Mouse (Mus musculus) C2C12 (cell line): ENCODE results near the gene Guca2b. TPM values are rescaled to one million over a fixed set of nuclear protein-coding genes. Genes with fewer than 3 reads are reported as not detected.

Experiments
- H3K27me3 ChIP-seq: one replicate; pipeline ENCODE4 v1.6.1; 2011; ENCODE audit not compliant: control insufficient read depth, insufficient read depth, insufficient read length
- H3K36me3 ChIP-seq: one replicate; pipeline ENCODE4 v1.6.1; 2011; ENCODE audit not compliant: control insufficient read depth, insufficient read depth
- H3K4me3 ChIP-seq: one replicate; pipeline ENCODE4 v1.5.1; 2011; ENCODE audit warnings: mild to moderate bottlenecking, control low read depth; ENCODE audit not compliant: poor library complexity, insufficient read depth, severe bottlenecking
- H3K79me2 ChIP-seq: one replicate; pipeline ENCODE4 v1.6.1; 2011; ENCODE audit not compliant: control insufficient read depth, insufficient read depth
- H3K79me3 ChIP-seq: one replicate; pipeline ENCODE4 v1.6.1; 2011; ENCODE audit warnings: low read depth, control low read depth
- H3ac ChIP-seq: one replicate; pipeline ENCODE3; 2011; ENCODE audit warnings: low read depth; ENCODE audit not compliant: control insufficient read depth, insufficient read length
- CEBPB ChIP-seq: IDR thresholded peaks from one replicate; pipeline ENCODE4 v1.6.1; 2011; ENCODE audit warnings: low read depth, mild to moderate bottlenecking, control low read depth, moderate library complexity
- CTCF ChIP-seq: IDR thresholded peaks from one replicate; pipeline ENCODE4 v1.5.1; 2011; ENCODE audit not compliant: control insufficient read depth, insufficient read depth, insufficient read length
- FOSL1 ChIP-seq: IDR thresholded peaks from one replicate; pipeline ENCODE4 v1.8.0; 2011; ENCODE audit warnings: mild to moderate bottlenecking, low read length; ENCODE audit not compliant: poor library complexity, insufficient read depth, severe bottlenecking
- MAX ChIP-seq: IDR thresholded peaks from one replicate; pipeline ENCODE4 v1.6.1; 2011; ENCODE audit warnings: mild to moderate bottlenecking, control low read depth
- MYOD1 ChIP-seq: IDR thresholded peaks from one replicate; pipeline ENCODE4 v1.6.1; 2011; ENCODE audit warnings: low read depth; ENCODE audit not compliant: control insufficient read depth, insufficient read length
- MYOG ChIP-seq: IDR thresholded peaks from one replicate; pipeline ENCODE4 v1.6.1; 2011; ENCODE audit not compliant: control insufficient read depth, insufficient read length; ENCODE audit errors: extremely low read depth
- USF1 ChIP-seq: IDR thresholded peaks from one replicate; pipeline ENCODE4 v1.6.1; 2011; ENCODE audit warnings: low read depth, mild to moderate bottlenecking, control low read depth, moderate library complexity
- polyA plus RNA-seq: library from polyadenylated mRNA; unstranded; fragments of >200 nt; fragmentation: generic; extraction: Trizol; gene quantifications from one replicate; pipeline ENCODE4 v1.2.1, GENCODE M21; 2012; ENCODE audit warnings: missing spikeins

Guca2b gene
- polyA plus RNA-seq, 1 experiment = not detected

DNA sequence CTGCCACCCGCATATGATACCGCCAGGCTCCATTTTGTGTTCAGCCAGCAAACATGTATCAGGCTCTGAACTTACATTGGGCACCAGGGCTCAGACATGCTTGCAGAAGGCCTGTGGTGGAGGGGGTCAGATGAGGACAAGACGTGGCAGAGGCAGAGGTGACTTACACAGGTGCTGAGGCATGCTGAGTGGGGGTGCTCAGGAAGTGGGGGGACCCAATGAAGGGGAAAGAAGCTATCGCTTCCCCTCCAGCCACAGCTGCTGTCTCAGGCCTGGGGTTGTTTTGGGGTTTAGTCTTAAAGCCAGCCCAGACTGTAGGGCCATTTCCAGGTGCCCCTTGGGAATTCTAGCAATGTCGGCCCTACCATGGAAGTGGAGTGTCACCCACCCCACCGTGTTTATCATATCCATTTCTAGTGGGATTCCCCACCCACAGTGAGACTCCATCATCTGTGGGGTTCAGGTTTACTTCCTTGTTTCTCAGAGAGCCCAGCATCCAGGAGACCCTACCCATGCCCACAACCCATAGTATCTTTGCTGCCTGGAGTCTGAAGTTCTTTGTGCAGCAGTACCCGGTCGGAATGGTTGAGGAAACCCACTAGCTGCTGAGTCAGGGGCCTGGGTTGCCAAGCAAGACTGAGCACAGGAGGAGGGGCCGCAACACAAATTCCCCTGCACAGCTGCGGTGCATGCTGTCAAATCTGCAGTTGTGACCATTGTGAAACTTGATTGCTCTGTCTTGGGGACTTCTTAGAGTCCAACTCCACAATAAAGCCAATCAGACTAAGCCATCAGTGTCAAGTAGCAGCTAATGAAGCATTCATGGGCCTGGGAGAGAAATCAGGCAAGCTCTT, 10.8 kb upstream of the Guca2b start:
- peaks cover 36% of the 10 kb centered on the region for H3K27me3 ChIP-seq
- no peak overlapping the region for H3ac ChIP-seq
- TF ChIP-seq USF1 (no peak), MYOG (no peak), FOSL1 (no peak)
- H3K4me3 ChIP-seq = no peak overlapping the region
- no peaks in the 10 kb centered on the region for H3K79me3 ChIP-seq
- H3K36me3 ChIP-seq = no peaks in the 10 kb centered on the region
- H3K79me2 ChIP-seq = no peaks in the 10 kb centered on the region

DNA sequence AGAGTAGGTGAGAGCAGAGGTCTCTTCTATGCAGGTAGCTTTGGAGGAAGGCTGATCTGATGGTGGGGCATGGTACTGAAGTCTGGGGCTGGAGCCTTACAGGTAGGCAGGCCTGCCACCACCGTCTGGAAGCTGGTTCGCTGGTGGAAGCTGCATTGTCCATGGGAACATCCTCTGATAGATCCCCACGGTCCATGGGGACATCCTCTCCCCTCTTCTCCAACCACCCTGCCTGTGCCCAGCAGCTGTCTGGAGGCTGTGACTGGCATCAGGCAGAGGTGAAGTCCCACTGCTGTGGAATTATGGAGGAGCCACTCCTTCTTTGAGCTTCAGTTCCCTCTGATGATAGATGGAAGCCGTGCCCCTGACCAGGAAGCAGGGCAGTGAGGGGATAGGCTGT, 9.8 kb upstream of the Guca2b start:
- Histone ChIP-seq H3K4me3 (no peak overlapping the region), H3K27me3 (peaks cover 33% of the 10 kb centered on the region), H3K36me3 (no peaks in the 10 kb centered on the region), H3K79me3 (no peaks in the 10 kb centered on the region), H3K79me2 (no peaks in the 10 kb centered on the region), H3ac (no peak overlapping the region)
- no peak for TF ChIP-seq MYOD1
- TF ChIP-seq CTCF = no peak
- no peak for TF ChIP-seq CEBPB
- no peak for TF ChIP-seq MAX
- TF ChIP-seq MYOG = no peak
- no peak for TF ChIP-seq USF1
- no peak for TF ChIP-seq FOSL1

DNA sequence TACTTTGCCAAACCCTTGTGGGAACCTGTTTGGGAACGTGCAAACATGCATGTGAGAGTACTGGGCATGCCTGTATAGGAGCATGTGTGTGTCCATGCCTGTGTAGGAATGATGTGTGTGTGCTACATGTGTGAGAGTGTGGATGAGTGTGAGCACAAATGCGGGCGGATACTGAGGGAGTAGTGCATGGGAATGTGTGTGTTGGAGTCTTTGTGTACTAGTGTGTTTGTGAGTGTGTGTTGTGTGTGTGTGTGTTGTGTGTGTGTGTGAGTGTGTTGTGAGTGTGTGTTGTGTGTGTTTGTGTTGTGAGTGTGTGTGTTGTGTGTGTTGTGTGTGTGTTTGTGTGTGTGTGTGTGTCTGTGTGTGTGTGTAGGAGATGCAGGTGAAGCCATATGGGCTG, 9.4 kb upstream of the Guca2b start:
- H3K79me3 ChIP-seq = no peaks in the 10 kb centered on the region
- H3ac ChIP-seq = no peak overlapping the region
- H3K4me3 ChIP-seq = no peak overlapping the region
- H3K27me3 ChIP-seq = peaks cover 31% of the 10 kb centered on the region
- no peaks in the 10 kb centered on the region for H3K79me2 ChIP-seq
- H3K36me3 ChIP-seq = no peaks in the 10 kb centered on the region
- TF ChIP-seq CEBPB (no peak), CTCF (no peak), MYOD1 (no peak), FOSL1 (no peak), USF1 (no peak), MYOG (no peak), MAX (no peak)

DNA sequence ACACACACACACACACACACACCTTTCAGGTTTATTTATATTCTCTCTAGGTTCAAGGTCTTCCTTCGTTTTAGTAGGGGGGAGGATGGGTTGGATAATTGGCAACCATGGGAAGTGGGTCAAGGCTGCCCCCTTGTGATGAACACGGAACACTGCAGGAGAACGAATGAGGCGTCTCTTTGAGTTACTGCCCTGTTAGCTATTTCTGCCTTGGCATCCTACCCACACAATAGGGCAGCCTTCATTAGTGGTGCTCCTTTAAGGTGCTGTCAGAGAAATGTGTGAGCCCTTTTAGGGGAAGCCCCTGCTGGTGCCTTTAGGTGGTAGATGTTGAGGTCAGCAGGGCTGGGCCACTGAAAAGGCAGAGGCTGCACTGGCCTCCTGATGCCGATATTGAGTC, 8.7 kb upstream of the Guca2b start:
- Histone ChIP-seq H3K4me3 (no peak overlapping the region), H3ac (no peak overlapping the region), H3K79me2 (no peaks in the 10 kb centered on the region), H3K79me3 (no peaks in the 10 kb centered on the region), H3K27me3 (peaks cover 28% of the 10 kb centered on the region), H3K36me3 (no peaks in the 10 kb centered on the region)
- no peak for TF ChIP-seq MAX
- TF ChIP-seq FOSL1 = no peak
- no peak for TF ChIP-seq MYOD1
- TF ChIP-seq CEBPB = no peak
- TF ChIP-seq MYOG = no peak
- TF ChIP-seq CTCF = peak; percentile 77
- no peak for TF ChIP-seq USF1

DNA sequence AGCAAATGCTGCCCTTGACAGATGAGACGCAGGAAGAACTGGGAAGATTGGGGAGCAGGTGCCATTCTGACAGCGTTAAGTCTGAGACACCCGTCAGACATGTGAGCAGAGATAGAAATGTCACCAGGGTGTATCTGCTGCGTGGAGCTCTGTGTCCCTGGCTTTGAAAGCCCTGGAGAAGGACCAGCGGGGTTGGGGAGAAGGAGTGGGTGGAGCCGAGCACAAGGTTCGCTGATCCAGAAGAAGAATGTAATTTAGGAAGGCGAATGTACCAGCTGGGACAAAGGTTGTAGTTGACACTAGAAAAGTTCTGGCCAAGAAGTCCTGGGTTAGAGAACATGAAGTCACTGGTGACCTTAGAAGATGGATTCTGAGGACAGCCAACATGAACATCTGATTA, 7.4 kb upstream of the Guca2b start:
- Histone ChIP-seq H3K79me3 (no peaks in the 10 kb centered on the region), H3ac (no peak overlapping the region), H3K4me3 (no peak overlapping the region), H3K79me2 (no peaks in the 10 kb centered on the region), H3K27me3 (peaks cover 16% of the 10 kb centered on the region), H3K36me3 (no peaks in the 10 kb centered on the region)
- TF ChIP-seq CTCF (no peak), CEBPB (no peak), MYOD1 (no peak), USF1 (no peak), MYOG (no peak), FOSL1 (no peak), MAX (no peak)

DNA sequence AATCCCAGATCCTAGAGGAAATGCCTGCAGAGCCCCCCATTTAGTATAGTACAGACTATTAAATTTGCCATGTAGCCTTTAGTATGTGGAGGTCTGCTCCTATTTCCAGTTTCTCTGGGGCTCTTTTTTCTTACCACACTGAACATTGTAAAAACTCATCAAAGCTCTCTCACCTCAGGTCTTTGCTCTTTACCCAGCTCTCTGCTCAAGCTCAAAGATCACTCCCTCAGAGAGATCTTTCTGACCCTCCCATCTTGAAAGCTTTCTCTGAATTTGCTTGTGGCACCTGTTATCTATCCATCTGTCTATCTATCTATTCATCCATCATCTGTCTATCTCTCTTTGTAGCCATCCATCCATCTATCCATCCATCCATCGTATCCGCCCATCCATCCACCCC, 6.4 kb upstream of the Guca2b start:
- Histone ChIP-seq H3K36me3 (no peaks in the 10 kb centered on the region), H3K79me2 (no peaks in the 10 kb centered on the region), H3ac (no peak overlapping the region), H3K79me3 (no peaks in the 10 kb centered on the region), H3K27me3 (peaks cover 10% of the 10 kb centered on the region), H3K4me3 (no peak overlapping the region)
- TF ChIP-seq CTCF = no peak
